ENCODE assay signal across 25 mouse cellular contexts in genomic region chr9:78964813-78965212, GRCm38 (mm10).
DNase-seq lines count a peak whose midpoint lies in the region; ATAC-seq and TF ChIP-seq lines count a peak whose summit lies in the region.
"Had no signal": no experiment of that assay in that cellular context is flagged by ENCODE, and none has a peak within 500 bp of the region (broad histone marks: within the 10 kb centered on the region; RNA-seq: fewer than 3 reads in every experiment).

No protein-coding gene starts in this region.

- H3K27ac ChIP-seq in forebrain, embryonic 14.5 days (ENCODE audit: low read depth, low read length) = no peak overlapping the region
- no peak overlapping the region for H3K27ac ChIP-seq in forebrain, embryonic 13.5 days
- peak overlapping the region; percentile 63 for H3K27ac ChIP-seq in embryonic facial prominence, embryonic 14.5 days (replicated peaks; ENCODE audit: low read depth, low read length)
- H3K27ac ChIP-seq in limb, embryonic 14.5 days (replicated peaks; ENCODE audit: low read depth, low read length) = peak overlapping the region; percentile 40; the same call in 1 of the 2 replicates
- H3K27ac ChIP-seq: heart, embryonic 10.5 days; hindbrain, postnatal 0 days; left cerebral cortex, adult 2 months; midbrain, embryonic 13.5 days had no signal

- TF ChIP-seq POLR2A in brain, embryonic 14.5 days (IDR thresholded peaks at IDR 0.05; ENCODE audit: borderline replicate concordance, extremely low read depth, insufficient read depth, insufficient read length, poor library complexity, severe bottlenecking) = no peak
- no peak for TF ChIP-seq POLR2A in limb, embryonic 14.5 days (IDR thresholded peaks at IDR 0.05; ENCODE audit: borderline replicate concordance, extremely low read depth, insufficient read depth, insufficient read length)

- DNase-seq in forebrain, embryonic 14.5 days (ENCODE audit: low spot score) = peak; percentile 2
- DNase-seq in brain, embryonic 14.5 days (ENCODE audit: low read depth) = peak; percentile 22
- no peak for DNase-seq in embryonic facial prominence, embryonic 14.5 days (ENCODE audit: low spot score)
- DNase-seq in limb, embryonic 14.5 days (ENCODE audit: low spot score) = peak; percentile 3
- no peak for DNase-seq in urinary bladder, postnatal 25 days (ENCODE audit: low spot score)
- no peak for DNase-seq in heart, adult 11 months
- DNase-seq: adrenal gland, postnatal 25 days; B cell, adult 2 months; heart, postnatal 10 days; kidney, adult 11 months; kidney, postnatal 14 days; liver; liver, postnatal 0 days; retina, postnatal 1 day; right cerebral cortex, postnatal 4 days; thymus, postnatal 4 days had no signal

- TF ChIP-seq CTCF in brain, embryonic 14.5 days (IDR thresholded peaks at IDR 0.05; ENCODE audit: borderline replicate concordance, extremely low read depth, insufficient read depth, insufficient read length) = no peak

- H3K27me3 ChIP-seq in forebrain, embryonic 14.5 days (replicated peaks; ENCODE audit: control insufficient read depth, insufficient read depth, low read length) = no peaks in the 10 kb centered on the region
- no peaks in the 10 kb centered on the region for H3K27me3 ChIP-seq in forebrain, embryonic 13.5 days
- H3K27me3 ChIP-seq in embryonic facial prominence, embryonic 14.5 days (replicated peaks; ENCODE audit: control insufficient read depth, insufficient read depth, low read length) = no peaks in the 10 kb centered on the region
- H3K27me3 ChIP-seq in limb, embryonic 14.5 days (ENCODE audit: control insufficient read depth, insufficient read depth, low read length) = no peaks in the 10 kb centered on the region
- H3K27me3 ChIP-seq: midbrain, embryonic 13.5 days had no signal

- no peaks in the 10 kb centered on the region for H3K9me3 ChIP-seq in forebrain, embryonic 14.5 days (replicated peaks; ENCODE audit: control insufficient read depth, low read length)
- H3K9me3 ChIP-seq in forebrain, embryonic 13.5 days (replicated peaks) = no peaks in the 10 kb centered on the region
- H3K9me3 ChIP-seq in embryonic facial prominence, embryonic 14.5 days (ENCODE audit: control insufficient read depth, low read length) = no peaks in the 10 kb centered on the region
- H3K9me3 ChIP-seq in limb, embryonic 14.5 days (ENCODE audit: control insufficient read depth, low read length) = no peaks in the 10 kb centered on the region
- H3K9me3 ChIP-seq: heart, embryonic 10.5 days; midbrain, embryonic 13.5 days had no signal

- 0 out of 2 replicates have a peak, but pooled peaks cover 2% of the 10 kb centered on the region for H3K4me1 ChIP-seq in forebrain, embryonic 14.5 days (ENCODE audit: control insufficient read depth, insufficient read depth, low read length)
- 0 out of 2 replicates have a peak, but pooled peaks cover 8% of the 10 kb centered on the region for H3K4me1 ChIP-seq in forebrain, embryonic 13.5 days
- peaks cover 6% of the 10 kb centered on the region for H3K4me1 ChIP-seq in embryonic facial prominence, embryonic 14.5 days (ENCODE audit: control insufficient read depth, insufficient read depth, low read length)
- H3K4me1 ChIP-seq in limb, embryonic 14.5 days (ENCODE audit: control insufficient read depth, insufficient read depth, low read length) = no peaks in the 10 kb centered on the region
- H3K4me1 ChIP-seq: heart, embryonic 10.5 days had no signal

- H3K4me3 ChIP-seq in forebrain, embryonic 14.5 days (ENCODE audit: low read depth, low read length) = no peak overlapping the region
- no peak overlapping the region for H3K4me3 ChIP-seq in forebrain, embryonic 13.5 days
- no peak overlapping the region for H3K4me3 ChIP-seq in embryonic facial prominence, embryonic 14.5 days (ENCODE audit: low read depth, low read length)
- no peak overlapping the region for H3K4me3 ChIP-seq in limb, embryonic 14.5 days (replicated peaks; ENCODE audit: low read length)
- H3K4me3 ChIP-seq: heart, embryonic 10.5 days; left cerebral cortex, adult 2 months; midbrain, embryonic 13.5 days; myocyte had no signal

- WGBS in forebrain, embryonic 14.5 days = 13% methylated on average over 1 of the region's 1 CpGs
- 23% methylated on average over 1 of the region's 1 CpGs for WGBS in forebrain, embryonic 13.5 days
- WGBS in embryonic facial prominence, embryonic 14.5 days = 18% methylated on average over 1 of the region's 1 CpGs
- WGBS in limb, embryonic 14.5 days = 33% methylated on average over 1 of the region's 1 CpGs

- H3K9ac ChIP-seq in forebrain, embryonic 14.5 days (ENCODE audit: low read length) = no peak overlapping the region
- no peak overlapping the region for H3K9ac ChIP-seq in forebrain, embryonic 13.5 days
- H3K9ac ChIP-seq in embryonic facial prominence, embryonic 14.5 days (ENCODE audit: low read depth, low read length) = 0 out of 2 replicates have a peak overlapping the region, but pooled peaks have one; percentile 14
- no peak overlapping the region for H3K9ac ChIP-seq in limb, embryonic 14.5 days (ENCODE audit: low read depth, low read length, severe bottlenecking)
- H3K9ac ChIP-seq: liver, postnatal 0 days; midbrain, embryonic 13.5 days had no signal

- no peaks in the 10 kb centered on the region for H3K36me3 ChIP-seq in forebrain, embryonic 14.5 days (ENCODE audit: control insufficient read depth, insufficient read depth, low read length)
- H3K36me3 ChIP-seq in forebrain, embryonic 13.5 days (ENCODE audit: poor library complexity, severe bottlenecking) = no peaks in the 10 kb centered on the region
- no peaks in the 10 kb centered on the region for H3K36me3 ChIP-seq in embryonic facial prominence, embryonic 14.5 days (ENCODE audit: control insufficient read depth, insufficient read depth, low read length)
- H3K36me3 ChIP-seq in limb, embryonic 14.5 days (ENCODE audit: control insufficient read depth, insufficient read depth, low read length) = no peaks in the 10 kb centered on the region
- H3K36me3 ChIP-seq: heart, embryonic 10.5 days; midbrain, embryonic 13.5 days had no signal

- no peak overlapping the region for H3K4me2 ChIP-seq in forebrain, embryonic 14.5 days (ENCODE audit: low read length)
- H3K4me2 ChIP-seq in forebrain, embryonic 13.5 days = no peak overlapping the region
- 0 out of 2 replicates have a peak overlapping the region, but pooled peaks have one; percentile 12 for H3K4me2 ChIP-seq in embryonic facial prominence, embryonic 14.5 days (ENCODE audit: low read depth, low read length)
- H3K4me2 ChIP-seq in limb, embryonic 14.5 days (replicated peaks; ENCODE audit: low read depth, low read length, severe bottlenecking) = no peak overlapping the region
- H3K4me2 ChIP-seq: midbrain, embryonic 13.5 days had no signal

- ATAC-seq in forebrain, embryonic 14.5 days = no peak
- no peak for ATAC-seq in forebrain, embryonic 13.5 days
- ATAC-seq in embryonic facial prominence, embryonic 14.5 days (ENCODE audit: low read depth) = no peak
- ATAC-seq in limb, embryonic 14.5 days (ENCODE audit: low FRiP score, low read depth) = no peak
- ATAC-seq: activated CD4-positive, CD25-positive, alpha-beta regulatory T cell, adult 4 months; forebrain, embryonic 16.5 days; hindbrain, postnatal 0 days; liver, postnatal 0 days; midbrain, embryonic 13.5 days; Patski had no signal

Comparison
In these comparisons a context has a peak if more than half of its experiments do, and no peak if none do; other contexts are left out.
1. DNase-seq: peak in forebrain, embryonic 14.5 days (single experiment), brain, embryonic 14.5 days (single experiment) and limb, embryonic 14.5 days (single experiment); none in embryonic facial prominence, embryonic 14.5 days (single experiment), urinary bladder, postnatal 25 days (single experiment) and heart, adult 11 months (single experiment).
2. H3K27ac ChIP-seq: peak in embryonic facial prominence, embryonic 14.5 days (single experiment) and limb, embryonic 14.5 days (single experiment); none in forebrain, embryonic 14.5 days (single experiment) and forebrain, embryonic 13.5 days (single experiment).